Mouse (Mus musculus): ENCODE results near the gene Eda. TPM values are rescaled to one million over a fixed set of nuclear protein-coding genes. Genes with fewer than 3 reads are reported as not detected.

Gene Eda
- 0.20 TPM in 1 of 2 replicates, not detected in the other for total RNA-seq (2015)
- 0.11 TPM in 1 of 2 replicates, not detected in the other for total RNA-seq (2017)

GRCm38 (mm10) chrX:99975250-99975984 lies at the start of gene Eda:
Gene Eda, plus strand, starts transcription at chrX:99975606.
- peak; percentile 87 for ATAC-seq (ENCODE audit: poor library complexity, severe bottlenecking)

GRCm38 (mm10) chrX:99961002-99961401 lies 14.4 kb upstream of the Eda start:
- no peak for ATAC-seq (ENCODE audit: poor library complexity, severe bottlenecking)

GRCm38 (mm10) chrX:99970111-99970510 lies 5.3 kb upstream of the Eda start:
- no peak for ATAC-seq (ENCODE audit: poor library complexity, severe bottlenecking)

- no peak for ATAC-seq (ENCODE audit: poor library complexity, severe bottlenecking)
Measured at GRCm38 (mm10) chrX:99974381-99974780, 1.0 kb upstream of the Eda start.

- no peak for ATAC-seq (ENCODE audit: poor library complexity, severe bottlenecking)
Measured at GRCm38 (mm10) chrX:99974803-99975202, 603 bp upstream of the Eda start.

GRCm38 (mm10) chrX:99975985-99976924 lies 849 bp downstream of the Eda start:
- peak; percentile 20; the same call in 1 of the 2 replicates for ATAC-seq (ENCODE audit: poor library complexity, severe bottlenecking)

- no peak for ATAC-seq (ENCODE audit: poor library complexity, severe bottlenecking)
Measured at GRCm38 (mm10) chrX:99978354-99978753, 2.9 kb downstream of the Eda start.

GRCm38 (mm10) chrX:99993434-99993833 lies 18.0 kb downstream of the Eda start:
- ATAC-seq (ENCODE audit: poor library complexity, severe bottlenecking) = no peak

GRCm38 (mm10) chrX:99999342-99999741 lies 23.9 kb downstream of the Eda start:
- no peak for ATAC-seq (ENCODE audit: poor library complexity, severe bottlenecking)

- no peak for ATAC-seq (ENCODE audit: poor library complexity, severe bottlenecking)
Measured at GRCm38 (mm10) chrX:100118362-100118761, 143.0 kb downstream of the Eda start.

GRCm38 (mm10) chrX:100195286-100195685 lies 219.9 kb downstream of the Eda start:
- no peak for ATAC-seq (ENCODE audit: poor library complexity, severe bottlenecking)

GRCm38 (mm10) chrX:100313652-100314051 lies 338.2 kb downstream of the Eda start:
- no peak for ATAC-seq (ENCODE audit: poor library complexity, severe bottlenecking)

GRCm38 (mm10) chrX:100314172-100314902 lies 338.9 kb downstream of the Eda start:
- ATAC-seq (ENCODE audit: poor library complexity, severe bottlenecking) = no peak

GRCm38 (mm10) chrX:100340687-100341086 lies 365.3 kb downstream of the Eda start:
- peak; percentile 95 for ATAC-seq (ENCODE audit: poor library complexity, severe bottlenecking)

GRCm38 (mm10) chrX:100344433-100344832 lies 369.0 kb downstream of the Eda start:
- peak; percentile 79 for ATAC-seq (ENCODE audit: poor library complexity, severe bottlenecking)

GRCm38 (mm10) chrX:100356974-100357373 lies 381.6 kb downstream of the Eda start:
- ATAC-seq (ENCODE audit: poor library complexity, severe bottlenecking) = no peak

GRCm38 (mm10) chrX:100389887-100390286 lies 414.5 kb downstream of the Eda start:
- no peak for ATAC-seq (ENCODE audit: poor library complexity, severe bottlenecking)

GRCm38 (mm10) chrX:100392304-100392703 lies 416.9 kb downstream of the Eda start:
- ATAC-seq (ENCODE audit: poor library complexity, severe bottlenecking) = peak; percentile 45

GRCm38 (mm10) chrX:100394223-100394861 lies 418.9 kb downstream of the Eda start:
- ATAC-seq (ENCODE audit: poor library complexity, severe bottlenecking) = no peak

GRCm38 (mm10) chrX:100395026-100395425 lies 419.6 kb downstream of the Eda start:
- peak; percentile 57; the same call in 1 of the 2 replicates for ATAC-seq (ENCODE audit: poor library complexity, severe bottlenecking)
